ENCODE assay signal across 9 mouse cellular contexts in the genomic region with DNA sequence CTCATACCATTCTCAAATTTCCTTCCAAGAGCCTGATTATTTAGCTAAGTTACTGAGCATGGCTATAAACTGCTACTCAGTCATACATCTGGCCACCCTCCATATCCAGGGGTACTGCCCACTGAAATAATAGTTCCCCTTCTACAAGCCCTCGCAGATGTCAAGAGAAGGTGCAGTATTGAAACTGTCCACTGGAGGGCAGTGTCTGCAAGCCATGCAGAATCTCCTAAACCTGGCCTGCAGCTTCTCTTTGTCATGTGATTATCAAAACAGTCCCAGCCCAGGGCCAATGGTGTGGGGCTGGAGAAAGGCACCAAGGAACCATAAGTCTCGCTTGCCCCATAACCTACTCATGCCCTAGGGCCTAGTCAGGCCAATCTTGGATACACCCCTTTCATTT.
DNase-seq lines count a peak whose midpoint lies in the region; ATAC-seq and TF ChIP-seq lines count a peak whose summit lies in the region.
"Had no signal": no experiment of that assay in that cellular context is flagged by ENCODE, and none has a peak within 500 bp of the region (broad histone marks: within the 10 kb centered on the region; RNA-seq: fewer than 3 reads in every experiment).

No protein-coding gene starts in this region.

- no peaks in the 10 kb centered on the region for H3K4me1 ChIP-seq in intestine, embryonic 14.5 days (replicated peaks; ENCODE audit: control insufficient read depth, insufficient read depth, low read length)
- H3K4me1 ChIP-seq in intestine, embryonic 15.5 days (replicated peaks), result no peaks in the 10 kb centered on the region
- no peaks in the 10 kb centered on the region for H3K4me1 ChIP-seq in kidney, adult 2 months (ENCODE audit: control insufficient read depth, insufficient read depth, low read length)
- no peaks in the 10 kb centered on the region for H3K4me1 ChIP-seq in limb, embryonic 12.5 days (replicated peaks)
- peaks cover 2% of the 10 kb centered on the region; the same call in 1 of the 2 replicates for H3K4me1 ChIP-seq in testis, adult 2 months (ENCODE audit: control insufficient read depth, insufficient read depth, low read length)
- H3K4me1 ChIP-seq: embryonic facial prominence, embryonic 15.5 days had no signal

- peak; percentile 90 for DNase-seq in intestine, embryonic 14.5 days (ENCODE audit: low spot score)
- peak; percentile 61 for DNase-seq in c-Kit-positive CD71-positive TER-119-positive erythroid progenitor cells, embryonic 14.5 days (ENCODE audit: low spot score)
- DNase-seq in kidney, adult 2 months, result peak; percentile 63
- peak; percentile 59 for DNase-seq in naive thymus-derived CD4-positive, alpha-beta T cell, adult 2 months (ENCODE audit: low read depth)

- H3K36me3 ChIP-seq in intestine, embryonic 14.5 days (ENCODE audit: control insufficient read depth, insufficient read depth, low read length), result no peaks in the 10 kb centered on the region
- no peaks in the 10 kb centered on the region for H3K36me3 ChIP-seq in intestine, embryonic 15.5 days
- no peaks in the 10 kb centered on the region for H3K36me3 ChIP-seq in kidney, adult 2 months (ENCODE audit: control insufficient read depth, insufficient read depth, low read length)
- no peaks in the 10 kb centered on the region for H3K36me3 ChIP-seq in limb, embryonic 12.5 days
- no peaks in the 10 kb centered on the region for H3K36me3 ChIP-seq in testis, adult 2 months (ENCODE audit: control insufficient read depth, insufficient read depth, low read length)

- H3K4me3 ChIP-seq in intestine, embryonic 14.5 days (ENCODE audit: low read depth, low read length), result no peak overlapping the region
- no peak overlapping the region for H3K4me3 ChIP-seq in intestine, embryonic 15.5 days (replicated peaks)
- no peak overlapping the region for H3K4me3 ChIP-seq in kidney, adult 2 months (ENCODE audit: insufficient read depth, low read depth, low read length)
- H3K4me3 ChIP-seq in limb, embryonic 12.5 days (replicated peaks), result no peak overlapping the region
- no peak overlapping the region for H3K4me3 ChIP-seq in testis, adult 2 months (ENCODE audit: control insufficient read depth, low read depth, low read length)
- H3K4me3 ChIP-seq: embryonic facial prominence, embryonic 15.5 days had no signal

- no peak overlapping the region for H3K9ac ChIP-seq in intestine, embryonic 14.5 days (ENCODE audit: low read length)
- H3K9ac ChIP-seq in intestine, embryonic 15.5 days, result no peak overlapping the region
- H3K9ac ChIP-seq in limb, embryonic 12.5 days (replicated peaks), result no peak overlapping the region
- H3K9ac ChIP-seq: embryonic facial prominence, embryonic 15.5 days had no signal

- H3K27me3 ChIP-seq in intestine, embryonic 14.5 days (replicated peaks; ENCODE audit: control insufficient read depth, insufficient read depth, low read length), result 0 out of 2 replicates have a peak, but pooled peaks cover 3% of the 10 kb centered on the region
- no peaks in the 10 kb centered on the region for H3K27me3 ChIP-seq in intestine, embryonic 15.5 days (replicated peaks)
- no peaks in the 10 kb centered on the region for H3K27me3 ChIP-seq in kidney, adult 2 months (replicated peaks; ENCODE audit: control insufficient read depth, insufficient read depth, low read length)
- H3K27me3 ChIP-seq in limb, embryonic 12.5 days, result no peaks in the 10 kb centered on the region
- H3K27me3 ChIP-seq in testis, adult 2 months (ENCODE audit: control insufficient read depth, insufficient read depth, low read length), result no peaks in the 10 kb centered on the region
- H3K27me3 ChIP-seq: embryonic facial prominence, embryonic 15.5 days had no signal

- peak; percentile 86 for TF ChIP-seq CTCF in kidney, adult 2 months (conservative IDR thresholded peaks at IDR 0.05; ENCODE audit: insufficient read depth, insufficient read length, low read depth, low read length)
- TF ChIP-seq CTCF in testis, adult 2 months (IDR thresholded peaks at IDR 0.05; ENCODE audit: control insufficient read depth, insufficient read depth, insufficient replicate concordance, low read depth, low read length), result peak; percentile 63; the same call in 1 of the 2 replicates

- ATAC-seq in intestine, embryonic 14.5 days (replicated peaks; ENCODE audit: low FRiP score, low TSS enrichment, low read depth), result 0 out of 2 replicates have a peak, but pooled peaks have one; percentile 58
- ATAC-seq in intestine, embryonic 15.5 days, result no peak
- peak; percentile 53 for ATAC-seq in frontal cortex, adult (ENCODE audit: low TSS enrichment)
- ATAC-seq in limb, embryonic 12.5 days (ENCODE audit: insufficient number of reproducible peaks, insufficient read depth, low FRiP score, low TSS enrichment, low read depth), result peak; percentile 48; the same call in 1 of the 2 replicates

- H3K27ac ChIP-seq in intestine, embryonic 14.5 days (ENCODE audit: low read depth), result no peak overlapping the region
- H3K27ac ChIP-seq in intestine, embryonic 15.5 days, result no peak overlapping the region
- no peak overlapping the region for H3K27ac ChIP-seq in kidney, adult 2 months (ENCODE audit: insufficient read depth, low read depth, low read length)
- H3K27ac ChIP-seq in limb, embryonic 12.5 days, result no peak overlapping the region
- no peak overlapping the region for H3K27ac ChIP-seq in testis, adult 2 months (ENCODE audit: control insufficient read depth, insufficient read depth, low read depth, low read length)
- H3K27ac ChIP-seq: embryonic facial prominence, embryonic 15.5 days had no signal

- no peaks in the 10 kb centered on the region for H3K9me3 ChIP-seq in intestine, embryonic 14.5 days (ENCODE audit: control insufficient read depth, low read length)
- no peaks in the 10 kb centered on the region for H3K9me3 ChIP-seq in intestine, embryonic 15.5 days
- H3K9me3 ChIP-seq in limb, embryonic 12.5 days, result no peaks in the 10 kb centered on the region
- H3K9me3 ChIP-seq: embryonic facial prominence, embryonic 15.5 days had no signal

- WGBS in intestine, embryonic 14.5 days, result 25% methylated on average over 2 of the region's 2 CpGs
- 26% methylated on average over 2 of the region's 2 CpGs for whole genome bisulfite sequencing in intestine, embryonic 15.5 days
- 31% methylated on average over 2 of the region's 2 CpGs for WGBS in kidney, adult 2 months
- WGBS in limb, embryonic 12.5 days, result 31% methylated on average over 2 of the region's 2 CpGs

- TF ChIP-seq POLR2A in kidney, adult 2 months (IDR thresholded peaks at IDR 0.05; ENCODE audit: low read depth, low read length), result no peak
- no peak for TF ChIP-seq POLR2A in testis, adult 2 months (IDR thresholded peaks at IDR 0.05; ENCODE audit: control insufficient read depth, low read depth, low read length)

- H3K4me2 ChIP-seq in intestine, embryonic 14.5 days (ENCODE audit: low read length), result no peak overlapping the region
- H3K4me2 ChIP-seq in intestine, embryonic 15.5 days (replicated peaks), result no peak overlapping the region
- H3K4me2 ChIP-seq in limb, embryonic 12.5 days, result no peak overlapping the region
- H3K4me2 ChIP-seq: embryonic facial prominence, embryonic 15.5 days had no signal
